Mouse (Mus musculus) forebrain, embryonic 13.5 days (tissue): ENCODE measurements around the gene Il6ra. TPM values are rescaled to one million over a fixed set of nuclear protein-coding genes. Genes with fewer than 3 reads are reported as not detected.

Experiments used
- polyA plus RNA-seq: library from polyadenylated mRNA; unstranded; fragments of >200 nt; fragmentation: Nextera tagmentation; extraction: Ambion mirVana; gene quantifications from 2 replicates; pipeline ENCODE4 v1.2.1, GENCODE M21; 2015

The Il6ra gene
- polyA plus RNA-seq, 1 experiment from 2014 or later: 0.36 TPM

Other genes starting within 250 kb of the Il6ra start
- 15.6 and 19.0 TPM in 2 replicates for gene Adar, start 198.2 kb downstream of the Il6ra start, polyA plus RNA-seq
- gene Chrnb2, start 148.6 kb downstream of the Il6ra start, polyA plus RNA-seq: 18.6 and 20.6 TPM in 2 replicates
- gene Ube2q1, start 139.6 kb downstream of the Il6ra start, polyA plus RNA-seq: 14.1 and 15.4 TPM in 2 replicates
- gene She, start 81.8 kb downstream of the Il6ra start, polyA plus RNA-seq: 1.2 TPM in 2 replicates
- 10.2 and 11.3 TPM in 2 replicates for gene Atp8b2, start 50.3 kb upstream of the Il6ra start, polyA plus RNA-seq
- gene Hax1, start 85.6 kb upstream of the Il6ra start, polyA plus RNA-seq: 162 and 167 TPM in 2 replicates
- gene 4933434E20Rik, start 138.4 kb upstream of the Il6ra start, polyA plus RNA-seq: 224 and 230 TPM in 2 replicates
- gene Ubap2l, start 139.4 kb upstream of the Il6ra start, polyA plus RNA-seq: 164 and 169 TPM in 2 replicates
- 449 and 474 TPM in 2 replicates for gene Tpm3, start 159.5 kb upstream of the Il6ra start, polyA plus RNA-seq
- gene Nup210l, start 190.9 kb upstream of the Il6ra start, polyA plus RNA-seq: 0.34 TPM in 2 replicates